Mouse (Mus musculus) megakaryocyte, embryonic 14.5 days (primary cell): Measurements from ENCODE around the gene Adcy4.

Experiments
- FLI1 ChIP-seq: IDR thresholded peaks from 2 replicates; pipeline ENCODE4 v1.6.1; 2012; ENCODE audit warnings: low read length, inconsistent platforms, mixed read lengths
- GATA1 ChIP-seq: IDR thresholded peaks from 3 replicates; pipeline ENCODE4 v1.6.1; 2012; ENCODE audit warnings: mixed read lengths, low read length, inconsistent platforms, borderline replicate concordance

GRCm38 (mm10) chr14:55829854-55830253 lies 46.0 kb upstream of the Adcy4 start:
- TF ChIP-seq GATA1 = no peak
- TF ChIP-seq FLI1 = no peak
